Mouse (Mus musculus): ENCODE data around the gene Znhit3. TPM values are rescaled to one million over a fixed set of nuclear protein-coding genes. Genes with fewer than 3 reads are reported as not detected.

Gene Znhit3
- polyA plus RNA-seq (2015; fragmentation: Nextera tagmentation; extraction: Ambion mirVana), result 33.3 and 34.8 TPM in 2 replicates

- no peaks in the 10 kb centered on the region for H3K9me3 ChIP-seq (replicated peaks)
- ATAC-seq (ENCODE audit: insufficient read depth), result peak; percentile 80
- 3% methylated on average over 34 of the region's 34 CpGs for WGBS (ENCODE audit: insufficient replicate concordance)
- peaks cover 42% of the 10 kb centered on the region for H3K4me1 ChIP-seq (replicated peaks)
- peaks cover 28% of the 10 kb centered on the region for H3K36me3 ChIP-seq (replicated peaks)
- H3K4me2 ChIP-seq, result peak within 1 kb of the TSS; percentile 78
- H3K9ac ChIP-seq, result peak within 1 kb of the TSS; percentile 79
- H3K27me3 ChIP-seq, result no peaks in the 10 kb centered on the region
- H3K4me3 ChIP-seq (replicated peaks), result peak within 1 kb of the TSS; percentile 83
- H3K27ac ChIP-seq (replicated peaks), result peak within 1 kb of the TSS; percentile 61; the same call in 1 of the 2 replicates
Observed at GRCm38 (mm10) chr11:84916053-84916702, at the start of gene Znhit3. Gene Znhit3 (minus strand): TSS chr11:84916366.

GRCm38 (mm10) chr11:84963556-84963955, 47.4 kb upstream of the Znhit3 start:
- Histone ChIP-seq H3K4me2 (no peak overlapping the region), H3K4me1 (replicated peaks) (0 out of 2 replicates have a peak, but pooled peaks cover under 1% of the 10 kb centered on the region), H3K27me3 (peaks cover 30% of the 10 kb centered on the region), H3K4me3 (replicated peaks) (no peak overlapping the region), H3K27ac (replicated peaks) (no peak overlapping the region), H3K9me3 (replicated peaks) (no peaks in the 10 kb centered on the region), H3K9ac (no peak overlapping the region), H3K36me3 (replicated peaks) (no peaks in the 10 kb centered on the region)
- ATAC-seq (ENCODE audit: insufficient read depth), result no peak
- 48% methylated on average over 3 of the region's 3 CpGs for WGBS (ENCODE audit: insufficient replicate concordance)

- WGBS (ENCODE audit: insufficient replicate concordance), result 50% methylated on average over 4 of the region's 4 CpGs
- ATAC-seq (ENCODE audit: insufficient read depth), result no peak
- H3K27me3 ChIP-seq, result peaks cover 40% of the 10 kb centered on the region
- H3K4me1 ChIP-seq (replicated peaks), result 0 out of 2 replicates have a peak, but pooled peaks cover 11% of the 10 kb centered on the region
- no peak overlapping the region for H3K9ac ChIP-seq
- no peak overlapping the region for H3K4me3 ChIP-seq (replicated peaks)
- H3K4me2 ChIP-seq, result no peak overlapping the region
- no peaks in the 10 kb centered on the region for H3K36me3 ChIP-seq (replicated peaks)
- H3K27ac ChIP-seq (replicated peaks), result no peak overlapping the region
- H3K9me3 ChIP-seq (replicated peaks), result no peaks in the 10 kb centered on the region
Observed at GRCm38 (mm10) chr11:84962536-84962935, 46.4 kb upstream of the Znhit3 start.

- Histone ChIP-seq H3K4me1 (replicated peaks) (peaks cover 12% of the 10 kb centered on the region; the same call in 1 of the 2 replicates), H3K27ac (replicated peaks) (no peak overlapping the region), H3K9me3 (replicated peaks) (no peaks in the 10 kb centered on the region), H3K9ac (no peak overlapping the region), H3K4me3 (replicated peaks) (no peak overlapping the region), H3K27me3 (peaks cover 49% of the 10 kb centered on the region), H3K36me3 (replicated peaks) (no peaks in the 10 kb centered on the region), H3K4me2 (no peak overlapping the region)
- 78% methylated on average over 4 of the region's 4 CpGs for WGBS (ENCODE audit: insufficient replicate concordance)
- ATAC-seq (ENCODE audit: insufficient read depth), result no peak
Observed at GRCm38 (mm10) chr11:84961571-84961970, 45.4 kb upstream of the Znhit3 start.

GRCm38 (mm10) chr11:84960780-84961179, 44.6 kb upstream of the Znhit3 start:
- no peaks in the 10 kb centered on the region for H3K36me3 ChIP-seq (replicated peaks)
- H3K27me3 ChIP-seq, result peaks cover 57% of the 10 kb centered on the region
- no peak overlapping the region for H3K27ac ChIP-seq (replicated peaks)
- 67% methylated on average over 6 of the region's 6 CpGs for WGBS (ENCODE audit: insufficient replicate concordance)
- H3K9me3 ChIP-seq (replicated peaks), result no peaks in the 10 kb centered on the region
- H3K4me1 ChIP-seq (replicated peaks), result peaks cover 12% of the 10 kb centered on the region; the same call in 1 of the 2 replicates
- no peak overlapping the region for H3K4me3 ChIP-seq (replicated peaks)
- H3K9ac ChIP-seq, result no peak overlapping the region
- no peak for ATAC-seq (ENCODE audit: insufficient read depth)
- H3K4me2 ChIP-seq, result no peak overlapping the region

- Histone ChIP-seq H3K4me1 (replicated peaks) (peaks cover 12% of the 10 kb centered on the region; the same call in 1 of the 2 replicates), H3K27ac (replicated peaks) (no peak overlapping the region), H3K9me3 (replicated peaks) (no peaks in the 10 kb centered on the region), H3K36me3 (replicated peaks) (no peaks in the 10 kb centered on the region), H3K9ac (no peak overlapping the region), H3K27me3 (peaks cover 61% of the 10 kb centered on the region), H3K4me3 (replicated peaks) (no peak overlapping the region), H3K4me2 (no peak overlapping the region)
- 38% methylated on average over 3 of the region's 3 CpGs for WGBS (ENCODE audit: insufficient replicate concordance)
- no peak for ATAC-seq (ENCODE audit: insufficient read depth)
Observed at GRCm38 (mm10) chr11:84960291-84960690, 44.1 kb upstream of the Znhit3 start.

GRCm38 (mm10) chr11:84959701-84960181, 43.6 kb upstream of the Znhit3 start:
- H3K27ac ChIP-seq (replicated peaks), result no peak overlapping the region
- H3K36me3 ChIP-seq (replicated peaks), result no peaks in the 10 kb centered on the region
- H3K4me3 ChIP-seq (replicated peaks), result no peak overlapping the region
- H3K9ac ChIP-seq, result no peak overlapping the region
- peaks cover 66% of the 10 kb centered on the region for H3K27me3 ChIP-seq
- H3K4me1 ChIP-seq (replicated peaks), result peaks cover 12% of the 10 kb centered on the region; the same call in 1 of the 2 replicates
- H3K9me3 ChIP-seq (replicated peaks), result no peaks in the 10 kb centered on the region
- no peak overlapping the region for H3K4me2 ChIP-seq
- no peak for ATAC-seq (ENCODE audit: insufficient read depth)
- WGBS (ENCODE audit: insufficient replicate concordance), result 7% methylated on average over 9 of the region's 9 CpGs

- WGBS (ENCODE audit: insufficient replicate concordance), result 32% methylated on average over 5 of the region's 5 CpGs
- no peak overlapping the region for H3K4me2 ChIP-seq
- H3K4me3 ChIP-seq (replicated peaks), result no peak overlapping the region
- peaks cover 70% of the 10 kb centered on the region for H3K27me3 ChIP-seq
- no peaks in the 10 kb centered on the region for H3K9me3 ChIP-seq (replicated peaks)
- H3K9ac ChIP-seq, result no peak overlapping the region
- ATAC-seq (ENCODE audit: insufficient read depth), result no peak
- peaks cover 12% of the 10 kb centered on the region; the same call in 1 of the 2 replicates for H3K4me1 ChIP-seq (replicated peaks)
- no peak overlapping the region for H3K27ac ChIP-seq (replicated peaks)
- H3K36me3 ChIP-seq (replicated peaks), result no peaks in the 10 kb centered on the region
Observed at GRCm38 (mm10) chr11:84959181-84959580, 43.0 kb upstream of the Znhit3 start.

GRCm38 (mm10) chr11:84958271-84958630, 42.1 kb upstream of the Znhit3 start:
- Histone ChIP-seq H3K4me1 (replicated peaks) (peaks cover 12% of the 10 kb centered on the region; the same call in 1 of the 2 replicates), H3K27ac (replicated peaks) (no peak overlapping the region), H3K9ac (no peak overlapping the region), H3K4me3 (replicated peaks) (no peak overlapping the region), H3K4me2 (peak overlapping the region; percentile 43), H3K9me3 (replicated peaks) (no peaks in the 10 kb centered on the region), H3K36me3 (replicated peaks) (no peaks in the 10 kb centered on the region), H3K27me3 (peaks cover 70% of the 10 kb centered on the region)
- no peak for ATAC-seq (ENCODE audit: insufficient read depth)
- 3% methylated on average over 11 of the region's 11 CpGs for WGBS (ENCODE audit: insufficient replicate concordance)

GRCm38 (mm10) chr11:84957591-84958270, 41.6 kb upstream of the Znhit3 start, which contains the start of gene Car4:
Gene Car4 (plus strand): TSS chr11:84957786.
- H3K4me3 ChIP-seq (replicated peaks), result 0 out of 2 replicates have a peak within 1 kb of the TSS, but pooled peaks have one; percentile 18

GRCm38 (mm10) chr11:84957171-84957570, 41.0 kb upstream of the Znhit3 start:
- H3K9me3 ChIP-seq (replicated peaks), result no peaks in the 10 kb centered on the region
- H3K36me3 ChIP-seq (replicated peaks), result no peaks in the 10 kb centered on the region
- H3K27me3 ChIP-seq, result peaks cover 70% of the 10 kb centered on the region
- H3K4me2 ChIP-seq, result peak overlapping the region; percentile 43; the same call in 1 of the 2 replicates
- peaks cover 12% of the 10 kb centered on the region; the same call in 1 of the 2 replicates for H3K4me1 ChIP-seq (replicated peaks)
- H3K27ac ChIP-seq (replicated peaks), result no peak overlapping the region
- 8% methylated on average over 15 of the region's 15 CpGs for WGBS (ENCODE audit: insufficient replicate concordance)
- no peak overlapping the region for H3K4me3 ChIP-seq (replicated peaks)
- ATAC-seq (ENCODE audit: insufficient read depth), result no peak
- no peak overlapping the region for H3K9ac ChIP-seq

More at GRCm38 (mm10) chr11:84957591-84958270, 41.6 kb upstream of the Znhit3 start, which contains the start of gene Car4:
- 2% methylated on average over 49 of the region's 49 CpGs for WGBS (ENCODE audit: insufficient replicate concordance)
- ATAC-seq (ENCODE audit: insufficient read depth), result no peak
- Histone ChIP-seq H3K9ac (no peak within 1 kb of the TSS), H3K4me2 (peak within 1 kb of the TSS; percentile 43), H3K9me3 (replicated peaks) (no peaks in the 10 kb centered on the region), H3K36me3 (replicated peaks) (no peaks in the 10 kb centered on the region), H3K27ac (replicated peaks) (no peak within 1 kb of the TSS), H3K27me3 (peaks cover 70% of the 10 kb centered on the region), H3K4me1 (replicated peaks) (peaks cover 12% of the 10 kb centered on the region; the same call in 1 of the 2 replicates)
